Mouse (Mus musculus): ENCODE data around the gene Ttf2. TPM values are rescaled to one million over a fixed set of nuclear protein-coding genes. Genes with fewer than 3 reads are reported as not detected.

The Ttf2 gene
- 1 to 10 TPM; 1.4 to 2.3 TPM for total RNA-seq (2021)

GRCm38 (mm10) chr3:100969176-100969917, at the start of gene Ttf2:
TSS of gene Ttf2 (minus strand) at chr3:100969663.
- peak; percentile 72 to 85 for DNase-seq (ENCODE audit: extremely low spot score in 1 of 2, low spot score in 1 of 2)

GRCm38 (mm10) chr3:101018494-101018893, 49.0 kb upstream of the Ttf2 start:
- no peak for DNase-seq (ENCODE audit: extremely low spot score in 1 of 2, low spot score in 1 of 2)

- DNase-seq (ENCODE audit: extremely low spot score in 1 of 2, low spot score in 1 of 2), result no peak
Measured at GRCm38 (mm10) chr3:101016050-101016449, 46.6 kb upstream of the Ttf2 start.

GRCm38 (mm10) chr3:101015254-101015653, 45.8 kb upstream of the Ttf2 start:
- no peak for DNase-seq (ENCODE audit: extremely low spot score in 1 of 2, low spot score in 1 of 2)

GRCm38 (mm10) chr3:101013536-101013935, 44.1 kb upstream of the Ttf2 start:
- no peak for DNase-seq (ENCODE audit: extremely low spot score in 1 of 2, low spot score in 1 of 2)

- no peak for DNase-seq (ENCODE audit: extremely low spot score in 1 of 2, low spot score in 1 of 2)
Measured at GRCm38 (mm10) chr3:101013005-101013404, 43.5 kb upstream of the Ttf2 start.

- DNase-seq (ENCODE audit: extremely low spot score in 1 of 2, low spot score in 1 of 2), result no peak
Measured at GRCm38 (mm10) chr3:101012597-101012996, 43.1 kb upstream of the Ttf2 start.

- DNase-seq (ENCODE audit: extremely low spot score in 1 of 2, low spot score in 1 of 2), result peak in 1 of 2 experiments; percentile 29
Measured at GRCm38 (mm10) chr3:101012131-101012571, 42.7 kb upstream of the Ttf2 start.

- no peak for DNase-seq (ENCODE audit: extremely low spot score in 1 of 2, low spot score in 1 of 2)
Measured at GRCm38 (mm10) chr3:101011203-101011600, 41.7 kb upstream of the Ttf2 start.

GRCm38 (mm10) chr3:101010589-101011202, 41.2 kb upstream of the Ttf2 start:
- no peak for DNase-seq (ENCODE audit: extremely low spot score in 1 of 2, low spot score in 1 of 2)

GRCm38 (mm10) chr3:101007112-101007782, 37.8 kb upstream of the Ttf2 start:
- no peak for DNase-seq (ENCODE audit: extremely low spot score in 1 of 2, low spot score in 1 of 2)

GRCm38 (mm10) chr3:101005392-101005791, 35.9 kb upstream of the Ttf2 start:
- DNase-seq (ENCODE audit: extremely low spot score in 1 of 2, low spot score in 1 of 2), result no peak

- DNase-seq (ENCODE audit: extremely low spot score in 1 of 2, low spot score in 1 of 2), result no peak
Measured at GRCm38 (mm10) chr3:101003575-101004356, 34.3 kb upstream of the Ttf2 start.

GRCm38 (mm10) chr3:100999732-101000131, 30.3 kb upstream of the Ttf2 start:
- no peak for DNase-seq (ENCODE audit: extremely low spot score in 1 of 2, low spot score in 1 of 2)

GRCm38 (mm10) chr3:100998904-100999340, 29.5 kb upstream of the Ttf2 start:
- peak; percentile 24 to 72 for DNase-seq (ENCODE audit: extremely low spot score in 1 of 2, low spot score in 1 of 2)

- DNase-seq (ENCODE audit: extremely low spot score in 1 of 2, low spot score in 1 of 2), result no peak
Measured at GRCm38 (mm10) chr3:100997785-100998570, 28.5 kb upstream of the Ttf2 start.

GRCm38 (mm10) chr3:100994252-100994651, 24.8 kb upstream of the Ttf2 start:
- no peak for DNase-seq (ENCODE audit: extremely low spot score in 1 of 2, low spot score in 1 of 2)

- no peak for DNase-seq (ENCODE audit: extremely low spot score in 1 of 2, low spot score in 1 of 2)
Measured at GRCm38 (mm10) chr3:100993718-100994117, 24.3 kb upstream of the Ttf2 start.

- DNase-seq (ENCODE audit: extremely low spot score in 1 of 2, low spot score in 1 of 2), result no peak
Measured at GRCm38 (mm10) chr3:100993158-100993557, 23.7 kb upstream of the Ttf2 start.

GRCm38 (mm10) chr3:100990231-100990630, 20.8 kb upstream of the Ttf2 start:
- DNase-seq (ENCODE audit: extremely low spot score in 1 of 2, low spot score in 1 of 2), result no peak

Measured in layer of hippocampus, postnatal 25 days (tissue).